Mouse (Mus musculus): ENCODE measurements around the gene Socs7.

Gene Socs7

DNA sequence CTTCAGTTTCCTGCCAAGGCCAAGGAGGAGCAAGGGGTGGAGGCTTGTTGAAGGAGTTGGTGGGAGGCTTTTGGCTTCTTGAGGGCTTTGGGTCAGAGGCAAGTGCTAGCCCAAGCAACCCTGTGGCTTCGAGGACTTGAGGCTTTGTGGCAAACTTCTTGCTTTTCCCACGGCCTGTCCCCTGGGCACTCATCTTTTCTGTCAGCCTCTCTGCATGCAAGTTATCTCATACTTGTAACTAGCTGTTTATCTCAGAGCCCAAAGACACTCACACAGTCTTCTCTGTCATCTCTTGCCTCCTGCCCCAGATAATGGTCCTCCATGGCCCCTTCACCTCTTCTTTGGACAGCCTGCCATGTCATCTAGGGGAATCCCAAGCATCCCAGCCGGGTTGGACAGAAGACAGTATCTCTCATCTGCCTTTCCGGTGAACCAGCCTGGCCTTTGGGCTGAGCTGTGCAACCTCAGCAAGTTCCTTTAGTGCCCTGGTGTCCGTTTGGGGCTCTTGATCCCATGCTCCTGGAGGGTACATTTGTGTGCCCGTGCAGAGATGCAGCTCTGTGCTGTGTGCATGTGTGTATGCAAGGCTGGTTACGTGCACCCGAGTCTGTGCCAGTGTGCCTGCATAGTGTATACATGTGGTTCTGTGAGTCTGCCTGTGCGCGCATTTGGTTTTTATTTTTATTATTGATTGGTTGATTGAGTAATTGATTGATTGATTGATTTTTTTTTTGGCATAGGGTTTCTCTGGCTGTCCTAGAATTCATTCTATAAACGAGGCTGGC is 80.7 kb downstream of the Socs7 start:
- DNase-seq (ENCODE audit: low spot score in 2 of 2), result no peak

DNA sequence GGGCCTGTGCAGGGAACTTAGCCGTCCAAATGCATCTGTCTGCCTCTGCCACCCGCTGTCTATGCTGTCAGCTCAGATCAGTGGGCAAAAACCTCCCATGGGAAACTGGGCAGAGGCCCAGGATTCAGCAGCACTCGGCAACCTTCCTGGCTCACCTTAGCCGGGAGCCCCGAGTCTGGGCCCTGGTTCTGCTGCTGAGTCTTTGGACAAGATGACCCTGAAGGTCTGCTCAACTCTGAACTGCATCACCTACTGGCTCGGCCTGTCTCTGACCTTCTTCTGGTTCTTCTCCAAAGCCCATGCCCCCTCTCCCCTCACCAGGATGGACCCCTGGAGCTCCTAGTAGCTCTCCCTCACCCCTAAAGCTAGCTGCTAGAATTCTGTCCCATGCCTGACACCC is 83.2 kb downstream of the Socs7 start:
- DNase-seq (ENCODE audit: low spot score in 2 of 2), result no peak

DNA sequence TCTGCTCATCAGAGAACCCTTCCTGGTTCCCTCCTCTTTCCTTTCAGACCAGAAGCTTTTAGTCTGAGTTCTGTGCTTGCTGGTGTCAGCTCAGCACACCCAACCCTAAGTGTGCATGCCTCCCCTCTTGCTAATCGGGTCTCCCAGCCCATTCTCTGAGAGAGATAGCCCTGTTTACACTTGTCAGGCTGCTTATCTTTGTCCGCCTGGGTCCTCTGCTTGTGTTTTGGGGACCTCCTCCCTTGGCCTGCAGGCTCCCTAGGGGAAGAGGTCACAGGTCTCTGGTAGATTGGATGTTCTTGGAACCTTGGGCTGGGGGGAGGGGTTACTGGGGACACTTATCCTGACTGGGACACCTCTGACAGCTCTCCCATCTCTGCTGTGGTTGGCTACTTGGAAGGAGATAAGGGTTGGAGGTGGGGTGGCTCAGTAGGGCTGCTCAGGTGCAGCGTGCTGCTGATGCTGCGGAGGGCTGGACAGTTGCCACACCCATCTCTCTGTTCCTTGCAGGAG is 83.7 kb downstream of the Socs7 start:
- no peak for DNase-seq (ENCODE audit: low spot score in 2 of 2)

DNA sequence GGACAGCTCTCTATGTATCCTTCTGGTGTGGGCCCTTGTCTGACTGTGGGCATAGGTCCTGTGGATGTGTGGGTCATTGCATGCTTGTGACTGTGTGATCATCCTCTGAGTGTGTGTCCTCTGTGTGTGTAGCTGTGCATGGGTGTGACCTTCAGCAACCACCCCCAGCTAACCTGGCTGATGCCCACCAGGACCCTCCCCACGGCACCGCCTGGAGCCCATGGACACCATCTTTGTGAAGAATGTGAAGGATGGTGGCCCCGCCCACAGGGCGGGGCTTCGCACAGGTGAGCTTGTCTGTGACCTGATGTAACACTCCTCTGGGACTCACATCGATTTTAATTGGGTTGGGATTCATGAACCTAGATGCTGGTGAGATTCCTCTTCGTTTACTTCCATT is 85.6 kb downstream of the Socs7 start:
- DNase-seq (ENCODE audit: low spot score in 2 of 2), result no peak
